Comparison of ENCODE assay signal across 9 mouse cellular contexts in genomic region chr4:45965737-45966447, GRCm38 (mm10). TPM values are rescaled to one million over a fixed set of nuclear protein-coding genes. Genes with fewer than 3 reads are reported as not detected.
DNase-seq lines count a peak whose midpoint lies in the region; ATAC-seq and TF ChIP-seq lines count a peak whose summit lies in the region.
"Had no signal": no experiment of that assay in that cellular context is flagged by ENCODE, and none has a peak within 500 bp of the region (broad histone marks: within the 10 kb centered on the region; RNA-seq: fewer than 3 reads in every experiment).

No protein-coding gene starts in this region.

- no peak overlapping the region for H3K4me3 ChIP-seq in liver, adult 2 months (ENCODE audit: insufficient read depth, low read depth, low read length)
- H3K4me3 ChIP-seq in stomach, embryonic 15.5 days (replicated peaks) = no peak overlapping the region
- H3K4me3 ChIP-seq: midbrain, embryonic 12.5 days had no signal

- H3K27me3 ChIP-seq in liver, adult 2 months (ENCODE audit: control insufficient read depth, insufficient read depth, low read length) = no peaks in the 10 kb centered on the region
- H3K27me3 ChIP-seq in stomach, embryonic 15.5 days (replicated peaks) = no peaks in the 10 kb centered on the region

- intact Hi-C loops in heart, postnatal 36 days (cut with DNase I) = no loop called here

- no peak for TF ChIP-seq CTCF in liver, adult 2 months (IDR thresholded peaks at IDR 0.05; ENCODE audit: low read depth, low read length)

- peak overlapping the region; percentile 34; the same call in 1 of the 2 replicates for H3K9ac ChIP-seq in liver, adult 2 months (ENCODE audit: low read depth, low read length)
- no peak overlapping the region for H3K9ac ChIP-seq in stomach, embryonic 15.5 days
- H3K9ac ChIP-seq: midbrain, embryonic 12.5 days had no signal

- peak; percentile 92 for ATAC-seq in stomach, embryonic 15.5 days (ENCODE audit: insufficient read depth, low FRiP score, low read depth)

- H3K9me3 ChIP-seq in stomach, embryonic 15.5 days = no peaks in the 10 kb centered on the region
- H3K9me3 ChIP-seq: midbrain, embryonic 12.5 days had no signal

- H3K4me2 ChIP-seq in stomach, embryonic 15.5 days = peak overlapping the region; percentile 25
- H3K4me2 ChIP-seq: midbrain, embryonic 12.5 days had no signal

- H3K36me3 ChIP-seq in liver, adult 2 months (ENCODE audit: control insufficient read depth, insufficient read depth, low read length) = no peaks in the 10 kb centered on the region
- no peaks in the 10 kb centered on the region for H3K36me3 ChIP-seq in stomach, embryonic 15.5 days
- H3K36me3 ChIP-seq: midbrain, embryonic 12.5 days had no signal

- peak; percentile 49 for DNase-seq in urinary bladder, postnatal 25 days (ENCODE audit: low spot score)
- DNase-seq in urinary bladder, postnatal 4 days (ENCODE audit: low spot score in 2 of 2) = no peak
- DNase-seq in heart, postnatal 36 days = peak; percentile 46 to 60
- peak; percentile 98 for DNase-seq in liver, adult 2 months (ENCODE audit: extremely low read depth, low read depth, low spot score)
- no peak for DNase-seq in c-Kit-positive CD71-positive TER-119-positive erythroid progenitor cells, embryonic 14.5 days (ENCODE audit: low spot score)
- no peak for DNase-seq in layer of hippocampus, adult 8-10 months (ENCODE audit: low spot score in 2 of 2)
- no peak for DNase-seq in layer of hippocampus, postnatal 10 days (ENCODE audit: low spot score in 2 of 2)

- peak overlapping the region; percentile 93 for H3K27ac ChIP-seq in liver, adult 2 months (replicated peaks; ENCODE audit: insufficient read depth, low read depth, low read length)
- peak overlapping the region; percentile 82 for H3K27ac ChIP-seq in stomach, embryonic 15.5 days
- H3K27ac ChIP-seq: midbrain, embryonic 12.5 days had no signal

- TF ChIP-seq POLR2A in liver, adult 2 months (IDR thresholded peaks at IDR 0.05; ENCODE audit: extremely low read depth, insufficient read depth, low read length) = no peak

- H3K79me2 ChIP-seq in liver, adult 2 months (ENCODE audit: control insufficient read depth, insufficient read depth, low read length) = no peaks in the 10 kb centered on the region; the same call in 1 of the 2 replicates

- H3K4me1 ChIP-seq in liver, adult 2 months (ENCODE audit: control insufficient read depth, insufficient read depth, low read length) = peaks cover 44% of the 10 kb centered on the region
- peaks cover 15% of the 10 kb centered on the region; the same call in 1 of the 2 replicates for H3K4me1 ChIP-seq in stomach, embryonic 15.5 days

- 9% methylated on average over 13 of the region's 13 CpGs for WGBS in liver, adult 2 months
- WGBS in stomach, embryonic 15.5 days = 27% methylated on average over 13 of the region's 13 CpGs

RNA-seq across cellular contexts. Expression of gene Tdrd7, which starts 0.8 kb away (rescaled TPM):
- 10 to 100 TPM; 11.4 to 12.7 TPM for total RNA-seq in heart, postnatal 36 days (2021)
- total RNA-seq in liver, adult 2 months (2014; rRNA removed) = 27.0 and 27.8 TPM in 2 replicates
- polyA plus RNA-seq in liver, adult 2 months (2012; rRNA removed) = 10.9 and 11.3 TPM in 2 replicates
- polyA plus RNA-seq in stomach, embryonic 15.5 days (2015; fragmentation: Nextera tagmentation; extraction: Ambion mirVana) = 19.8 and 21.5 TPM in 2 replicates
- total RNA-seq in layer of hippocampus, adult 8-10 months (2022) = 10 to 100 TPM; 28.0 to 31.6 (median 29.1) TPM
- 10 to 100 TPM; 25.2 to 32.7 TPM for total RNA-seq in layer of hippocampus, postnatal 10 days (2021)

Comparison
In these comparisons a context has a peak if more than half of its experiments do, and no peak if none do; other contexts are left out.
1. DNase-seq: peak in urinary bladder, postnatal 25 days (single experiment), heart, postnatal 36 days (2 of 2) and liver, adult 2 months (single experiment); none in urinary bladder, postnatal 4 days (0 of 2), c-Kit-positive CD71-positive TER-119-positive erythroid progenitor cells, embryonic 14.5 days (single experiment), layer of hippocampus, adult 8-10 months (0 of 2) and layer of hippocampus, postnatal 10 days (0 of 2).